15 mouse cellular contexts compared by ENCODE assay signal in genomic region chr1:190797483-190798058, GRCm38 (mm10).
DNase-seq lines count a peak whose midpoint lies in the region; ATAC-seq lines count a peak whose summit lies in the region.
"Had no signal": no experiment of that assay in that cellular context is flagged by ENCODE, and none has a peak within 500 bp of the region (broad histone marks: within the 10 kb centered on the region; RNA-seq: fewer than 3 reads in every experiment).

No protein-coding gene starts in this region.

- H3K9me3 ChIP-seq in neural tube, embryonic 14.5 days (ENCODE audit: control insufficient read depth, low read length): no peaks in the 10 kb centered on the region
- H3K9me3 ChIP-seq in liver, embryonic 12.5 days (replicated peaks): no peaks in the 10 kb centered on the region
- H3K9me3 ChIP-seq: heart, embryonic 10.5 days; limb, embryonic 13.5 days; midbrain, embryonic 13.5 days had no signal

- ATAC-seq in neural tube, embryonic 14.5 days (ENCODE audit: low read depth): peak; percentile 34
- ATAC-seq in liver, embryonic 12.5 days: no peak
- ATAC-seq: CD4-positive, CD25-positive, alpha-beta regulatory T cell, adult 4 months; inflammation-experienced regulatory T-cells, adult 6 months had no signal

- no peak overlapping the region for H3K9ac ChIP-seq in neural tube, embryonic 14.5 days (replicated peaks; ENCODE audit: low read depth, low read length)
- no peak overlapping the region for H3K9ac ChIP-seq in liver, embryonic 12.5 days
- H3K9ac ChIP-seq: limb, embryonic 13.5 days had no signal

- no peaks in the 10 kb centered on the region; the same call in 1 of the 2 replicates for H3K4me1 ChIP-seq in neural tube, embryonic 14.5 days (ENCODE audit: control insufficient read depth, insufficient read depth, low read length)
- no peaks in the 10 kb centered on the region for H3K4me1 ChIP-seq in liver, embryonic 12.5 days

- peak; percentile 7 for DNase-seq in kidney, adult 11 months
- no peak for DNase-seq in kidney, postnatal 25 days
- DNase-seq in neural tube, embryonic 10.5 days (ENCODE audit: extremely low spot score, low spot score): no peak
- no peak for DNase-seq in right cerebral cortex, postnatal 4 days
- no peak for DNase-seq in left cerebral cortex, adult 11 months (ENCODE audit: low spot score)
- DNase-seq: right cerebral cortex, postnatal 14 days; thymus, adult 18-20 months had no signal

- WGBS in neural tube, embryonic 14.5 days: 67% methylated on average over 11 of the region's 11 CpGs
- WGBS in liver, embryonic 12.5 days (ENCODE audit: insufficient replicate concordance): 63% methylated on average over 11 of the region's 11 CpGs

- H3K27ac ChIP-seq in neural tube, embryonic 14.5 days (ENCODE audit: low read depth, low read length): no peak overlapping the region
- H3K27ac ChIP-seq in liver, embryonic 12.5 days: peak overlapping the region; percentile 42; the same call in 1 of the 2 replicates
- H3K27ac ChIP-seq: limb, embryonic 13.5 days; macrophage had no signal

- H3K4me3 ChIP-seq in neural tube, embryonic 14.5 days (ENCODE audit: low read depth, low read length): no peak overlapping the region
- H3K4me3 ChIP-seq in liver, embryonic 12.5 days: no peak overlapping the region
- H3K4me3 ChIP-seq: heart, embryonic 10.5 days; limb, embryonic 13.5 days; midbrain, embryonic 13.5 days had no signal

- no peaks in the 10 kb centered on the region for H3K36me3 ChIP-seq in neural tube, embryonic 14.5 days (ENCODE audit: control insufficient read depth, insufficient read depth, low read length)
- H3K36me3 ChIP-seq in liver, embryonic 12.5 days: peaks cover 24% of the 10 kb centered on the region

- no peak overlapping the region for H3K4me2 ChIP-seq in neural tube, embryonic 14.5 days (ENCODE audit: low read depth, low read length)
- H3K4me2 ChIP-seq in liver, embryonic 12.5 days: no peak overlapping the region
- H3K4me2 ChIP-seq: limb, embryonic 13.5 days; midbrain, embryonic 13.5 days had no signal

- no peaks in the 10 kb centered on the region for H3K27me3 ChIP-seq in neural tube, embryonic 14.5 days (ENCODE audit: control insufficient read depth, insufficient read depth, low read length)
- H3K27me3 ChIP-seq in liver, embryonic 12.5 days (replicated peaks): no peaks in the 10 kb centered on the region
- H3K27me3 ChIP-seq: limb, embryonic 13.5 days; midbrain, embryonic 13.5 days had no signal
